Mouse (Mus musculus): ENCODE measurements at regions not wholly inside any gene's neighbourhood (a gene's known extent, or its start where the extent isn't known, plus 50 kb on each side); places are given as distances from the start of the nearest gene placed in this dataset.

DNA sequence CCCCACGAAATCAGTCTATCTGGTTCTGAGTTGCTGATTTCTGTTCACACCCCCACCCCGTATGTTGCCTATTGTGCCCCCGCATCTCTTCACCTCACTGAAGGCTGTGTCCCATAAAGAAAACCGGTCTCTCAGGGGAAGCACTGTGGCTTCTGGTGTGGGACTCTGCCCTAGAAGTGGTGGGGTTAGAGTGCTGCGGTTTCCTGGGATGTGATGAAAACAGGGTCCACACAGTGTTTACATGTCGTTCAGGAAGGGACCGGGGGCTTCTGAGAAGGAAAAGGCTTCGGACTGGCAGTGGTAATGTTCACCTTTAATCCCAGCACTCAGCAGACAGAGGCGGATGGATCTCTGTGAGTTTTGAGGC lies 188.4 kb upstream of the Hnrnpa3 start:
- TF ChIP-seq POLR2A (IDR thresholded peaks at IDR 0.05; ENCODE audit: insufficient read depth, low read length) (no peak), CTCF (IDR thresholded peaks at IDR 0.05; ENCODE audit: low read depth, low read length) (no peak)
